Mouse (Mus musculus) kidney, embryonic 14.5 days (tissue): ENCODE results near the gene Iqschfp. TPM values are rescaled to one million over a fixed set of nuclear protein-coding genes. Genes with fewer than 3 reads are reported as not detected.

ENCODE experiments used
- ATAC-seq: fragments of 200-750 bp; cut with Nextera tagmentation; 2 replicates; pipeline ENCODE4 v1.8.0; 2017; ENCODE audit warnings: moderate number of reproducible peaks, mild to moderate bottlenecking, moderate TSS enrichment, moderate library complexity; ENCODE audit not compliant: low FRiP score, low TSS enrichment
- H3K27ac ChIP-seq: fragments of 300-500 bp; sonication (generic); 2 replicates; pipeline ENCODE4 v1.5.1; 2014; ENCODE audit warnings: low read depth, mild to moderate bottlenecking, low read length, moderate library complexity, mixed read lengths
- H3K27me3 ChIP-seq: fragments of 300-500 bp; sonication (generic); 2 replicates; pipeline ENCODE4 v1.6.1; 2014; ENCODE audit warnings: mild to moderate bottlenecking, low read length; ENCODE audit not compliant: control insufficient read depth, insufficient read depth
- H3K36me3 ChIP-seq: fragments of 300-500 bp; sonication (generic); 2 replicates; pipeline ENCODE4 v1.6.1; 2014; ENCODE audit warnings: low read length, mixed read lengths; ENCODE audit not compliant: control insufficient read depth, insufficient read depth
- H3K4me1 ChIP-seq: fragments of 300-500 bp; sonication (generic); 2 replicates; pipeline ENCODE4 v1.6.1; 2014; ENCODE audit warnings: low read length, mixed read lengths; ENCODE audit not compliant: control insufficient read depth, insufficient read depth
- H3K4me2 ChIP-seq: fragments of 300-500 bp; sonication (generic); replicated peaks from 2 replicates; pipeline ENCODE4 v1.6.1; 2014; ENCODE audit warnings: low read depth, mild to moderate bottlenecking, low read length
- H3K4me3 ChIP-seq: fragments of 300-500 bp; sonication (generic); 2 replicates; pipeline ENCODE4 v1.5.1; 2014; ENCODE audit warnings: mild to moderate bottlenecking, low read length
- H3K9ac ChIP-seq: fragments of 300-500 bp; sonication (generic); 2 replicates; pipeline ENCODE4 v1.6.1; 2014; ENCODE audit warnings: low read depth, mild to moderate bottlenecking, low read length, moderate library complexity
- H3K9me3 ChIP-seq: fragments of 300-500 bp; sonication (generic); 2 replicates; pipeline ENCODE4 v1.6.1; 2016; ENCODE audit warnings: low read length; ENCODE audit not compliant: control insufficient read depth
- WGBS: fragments of 180-500 bp; shearing (Covaris S2); extraction: QIAGEN DNeasy Blood & Tissue Kit; methylation state at CpG from one replicate; pipeline ENCODE4 v1.1.7; 2014; 5-methylcytosine and 5-hydroxymethylcytosine counted together
- polyA plus RNA-seq: library from polyadenylated mRNA; unstranded; fragments of >200 nt; fragmentation: Nextera tagmentation; extraction: Ambion mirVana; gene quantifications from 2 replicates; pipeline ENCODE4 v1.2.1, GENCODE M21; 2014

Iqschfp gene
- polyA plus RNA-seq, 1 experiment from 2014 or later, result not detected

DNA sequence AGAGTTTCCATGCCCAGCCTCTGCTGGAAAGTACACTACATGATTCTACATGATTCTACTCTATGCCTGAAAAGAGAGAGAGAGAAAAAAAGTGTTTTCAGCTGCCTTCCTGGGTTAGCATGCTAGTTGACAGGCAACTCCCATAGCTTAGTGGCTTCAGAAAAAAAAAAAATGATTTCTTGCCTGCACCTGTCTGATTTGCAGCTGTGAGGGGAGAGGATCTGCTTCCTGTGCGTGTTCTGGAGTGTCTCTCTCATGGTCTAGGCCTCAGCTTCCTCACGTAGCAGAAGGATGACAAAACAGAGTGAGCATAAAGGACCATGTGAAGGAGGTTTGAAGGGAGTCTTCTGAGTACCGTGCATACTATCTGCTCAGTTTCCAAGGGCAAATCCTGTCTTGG is 39.9 kb downstream of the Iqschfp start:
- Histone ChIP-seq H3K4me2 (no peak overlapping the region), H3K9ac (no peak overlapping the region), H3K36me3 (no peaks in the 10 kb centered on the region), H3K4me1 (no peaks in the 10 kb centered on the region), H3K27me3 (no peaks in the 10 kb centered on the region; the same call in 1 of the 2 replicates), H3K4me3 (no peak overlapping the region), H3K9me3 (no peaks in the 10 kb centered on the region), H3K27ac (no peak overlapping the region)
- ATAC-seq, result no peak
- 73% methylated on average over 3 of the region's 3 CpGs for WGBS

DNA sequence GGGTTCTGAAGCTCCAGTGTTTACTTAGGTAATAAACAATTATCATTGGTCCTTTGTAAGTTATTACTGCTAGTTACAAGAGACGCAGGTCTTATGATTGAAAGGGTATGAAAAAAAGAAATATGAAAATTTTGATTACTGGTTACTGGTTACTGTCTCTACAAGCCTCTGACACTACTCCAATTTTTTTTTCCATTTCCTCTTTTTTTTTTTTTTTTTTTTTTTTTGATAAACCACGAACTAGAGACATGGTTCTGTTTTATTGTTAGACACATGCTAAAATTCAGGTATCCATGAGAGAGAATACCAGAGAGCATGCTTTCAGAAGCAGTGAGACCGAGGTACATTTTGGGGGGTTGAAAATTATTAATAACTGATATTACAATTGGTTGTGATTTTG is 43.8 kb downstream of the Iqschfp start:
- no peaks in the 10 kb centered on the region for H3K4me1 ChIP-seq
- no peak overlapping the region for H3K9ac ChIP-seq
- no peaks in the 10 kb centered on the region for H3K27me3 ChIP-seq
- ATAC-seq, result no peak
- no peaks in the 10 kb centered on the region for H3K9me3 ChIP-seq
- H3K36me3 ChIP-seq, result no peaks in the 10 kb centered on the region
- no peak overlapping the region for H3K4me2 ChIP-seq
- no peak overlapping the region for H3K4me3 ChIP-seq
- no peak overlapping the region for H3K27ac ChIP-seq
- WGBS, result 86% methylated on average over 3 of the region's 3 CpGs

DNA sequence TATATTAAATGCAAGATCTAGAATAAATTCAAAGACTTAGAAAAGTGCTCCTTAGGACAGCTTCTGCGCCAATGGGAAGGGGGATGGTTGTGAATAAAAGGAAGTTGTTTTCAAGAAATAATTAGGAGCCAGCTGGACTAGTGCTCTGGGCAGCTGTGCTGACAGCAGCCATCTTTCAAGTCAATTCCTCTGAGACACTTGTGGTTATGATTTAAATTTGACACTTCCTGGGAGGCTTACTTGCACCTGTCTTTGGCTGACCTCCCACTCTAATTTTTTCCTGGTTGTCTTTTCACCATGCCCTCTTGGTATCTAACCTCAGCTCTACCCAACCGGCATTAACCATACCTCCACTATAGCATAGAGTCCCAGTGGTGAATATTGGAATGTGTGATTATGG is 55.0 kb downstream of the Iqschfp start:
- Histone ChIP-seq H3K27ac (no peak overlapping the region), H3K27me3 (no peaks in the 10 kb centered on the region), H3K4me2 (no peak overlapping the region), H3K4me3 (no peak overlapping the region), H3K4me1 (no peaks in the 10 kb centered on the region), H3K36me3 (no peaks in the 10 kb centered on the region), H3K9me3 (no peaks in the 10 kb centered on the region), H3K9ac (no peak overlapping the region)
- WGBS, result 80% methylated on average over 2 of the region's 2 CpGs
- ATAC-seq, result no peak

DNA sequence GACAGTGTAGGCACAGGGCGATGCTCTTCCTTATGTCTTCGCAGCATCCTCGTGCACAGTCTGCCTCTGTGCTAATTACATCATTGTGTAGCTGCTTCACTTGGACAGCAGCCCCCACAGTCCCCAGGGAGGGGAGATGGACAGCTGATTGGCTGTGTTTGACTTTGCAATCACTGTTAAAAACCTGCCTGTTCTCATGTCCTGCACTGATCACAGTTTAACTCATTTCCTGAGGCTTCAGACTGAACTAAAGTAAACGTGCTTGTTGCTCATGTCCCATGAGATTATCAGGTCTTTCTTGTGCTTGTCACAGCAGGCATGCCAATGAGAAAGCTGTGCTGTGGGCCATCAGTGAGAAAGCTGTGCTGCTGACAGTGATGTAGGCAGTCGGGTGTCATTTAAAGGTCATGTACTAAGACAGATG is 60.5 kb downstream of the Iqschfp start:
- Histone ChIP-seq H3K4me2 (no peak overlapping the region), H3K4me3 (no peak overlapping the region), H3K36me3 (no peaks in the 10 kb centered on the region), H3K9me3 (no peaks in the 10 kb centered on the region), H3K9ac (no peak overlapping the region), H3K27me3 (no peaks in the 10 kb centered on the region), H3K27ac (no peak overlapping the region), H3K4me1 (no peaks in the 10 kb centered on the region)
- 59% methylated on average over 5 of the region's 5 CpGs for WGBS
- ATAC-seq, result no peak

DNA sequence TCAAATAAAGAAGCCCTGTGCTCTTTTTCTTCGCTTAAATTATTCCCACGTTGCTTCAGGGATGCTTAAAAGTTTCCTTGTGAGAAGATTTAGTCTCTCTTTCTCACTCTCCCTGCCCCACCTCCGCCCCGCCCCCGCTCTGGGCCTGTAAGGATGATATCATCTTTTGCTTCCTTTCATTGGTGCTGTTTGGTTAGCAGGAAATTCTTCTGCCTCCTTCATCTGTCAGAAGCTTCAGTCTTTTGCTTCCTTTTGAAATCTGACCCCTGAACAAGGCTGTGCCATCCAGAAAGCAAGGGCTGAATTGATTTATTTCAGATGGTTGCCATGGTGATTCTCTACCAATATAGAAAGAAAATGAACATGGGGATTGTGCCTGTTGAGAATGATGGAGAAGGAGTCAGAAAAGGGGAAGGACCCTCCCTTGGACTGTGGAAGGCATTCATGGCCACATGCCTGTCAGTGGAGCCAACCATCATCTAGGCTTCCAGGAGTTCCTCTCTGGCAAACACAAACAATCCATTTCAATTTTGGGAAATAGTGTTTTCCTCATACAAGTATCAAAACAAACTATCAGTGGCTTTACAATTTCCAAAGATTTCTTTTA is 62.5 kb downstream of the Iqschfp start:
- Histone ChIP-seq H3K4me1 (no peaks in the 10 kb centered on the region), H3K27ac (no peak overlapping the region), H3K9me3 (no peaks in the 10 kb centered on the region), H3K4me2 (no peak overlapping the region), H3K36me3 (no peaks in the 10 kb centered on the region), H3K4me3 (no peak overlapping the region), H3K9ac (no peak overlapping the region), H3K27me3 (no peaks in the 10 kb centered on the region)
- ATAC-seq, result no peak
- WGBS, result 46% methylated on average over 5 of the region's 5 CpGs

DNA sequence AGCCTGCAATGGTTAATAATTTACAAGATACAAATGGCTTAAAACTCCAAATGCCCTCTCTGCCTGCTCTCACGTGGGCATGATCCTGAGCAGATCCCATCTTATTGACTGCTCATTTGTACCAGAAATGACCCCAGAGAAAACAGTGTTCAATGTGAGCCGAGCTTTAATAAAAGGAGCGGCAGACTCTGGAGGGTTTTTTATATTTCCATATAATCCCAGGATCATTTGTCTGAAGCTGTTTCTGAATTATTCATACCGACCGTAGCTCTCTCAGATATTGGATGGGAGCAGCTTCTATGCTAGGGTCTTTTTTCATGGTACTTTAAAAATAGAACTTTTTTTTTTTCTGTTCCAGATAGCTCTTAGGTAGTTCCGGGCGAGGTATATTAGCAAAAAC is 67.6 kb downstream of the Iqschfp start:
- no peak for ATAC-seq
- Histone ChIP-seq H3K36me3 (no peaks in the 10 kb centered on the region), H3K4me3 (no peak overlapping the region), H3K4me2 (no peak overlapping the region), H3K4me1 (no peaks in the 10 kb centered on the region), H3K9me3 (no peaks in the 10 kb centered on the region), H3K27ac (no peak overlapping the region), H3K27me3 (no peaks in the 10 kb centered on the region), H3K9ac (no peak overlapping the region)
- WGBS, result 78% methylated on average over 7 of the region's 7 CpGs

DNA sequence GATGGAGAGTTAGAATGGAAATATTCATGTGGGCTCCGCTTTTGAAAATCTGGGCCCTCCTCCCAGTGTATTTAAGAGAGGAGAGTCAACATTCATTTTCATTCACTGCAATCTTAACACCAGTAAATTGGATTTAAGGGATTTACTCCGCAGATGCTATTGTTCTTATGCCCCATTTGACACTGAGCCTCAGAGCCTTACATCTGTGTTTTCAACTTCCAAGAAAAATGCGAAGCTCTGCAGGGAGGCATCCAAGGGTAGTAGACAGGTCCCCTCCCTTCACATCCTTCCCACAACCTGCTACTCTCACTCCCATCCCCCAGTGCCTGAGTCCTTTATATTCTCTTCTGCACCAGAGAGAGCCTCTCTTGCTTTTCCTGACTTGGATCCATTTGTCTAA is 68.1 kb downstream of the Iqschfp start:
- Histone ChIP-seq H3K9me3 (no peaks in the 10 kb centered on the region), H3K4me3 (no peak overlapping the region), H3K4me2 (no peak overlapping the region), H3K4me1 (no peaks in the 10 kb centered on the region), H3K27me3 (no peaks in the 10 kb centered on the region), H3K9ac (no peak overlapping the region), H3K27ac (no peak overlapping the region), H3K36me3 (no peaks in the 10 kb centered on the region)
- 53% methylated on average over 3 of the region's 3 CpGs for WGBS
- no peak for ATAC-seq

DNA sequence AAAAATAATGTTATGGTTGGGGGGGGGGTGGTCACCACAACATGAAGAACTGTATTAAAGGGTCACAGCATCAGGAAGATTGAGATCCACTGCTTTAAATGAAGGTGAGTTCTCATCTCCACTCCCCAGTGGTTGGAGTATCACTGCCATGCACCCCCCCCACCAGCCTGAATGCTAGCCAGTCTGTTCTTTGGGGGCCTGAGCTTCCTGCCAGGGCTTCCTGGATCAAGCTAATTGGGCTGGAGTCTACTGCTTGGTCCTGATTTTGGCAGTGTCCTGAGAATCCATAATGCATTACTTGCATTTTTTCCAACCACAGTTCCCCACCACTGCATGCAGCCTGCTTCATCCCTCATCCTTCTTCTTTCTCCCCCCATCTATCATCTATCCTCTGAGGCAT is 68.7 kb downstream of the Iqschfp start:
- Histone ChIP-seq H3K27ac (no peak overlapping the region), H3K9me3 (no peaks in the 10 kb centered on the region)
- no peak for ATAC-seq

DNA sequence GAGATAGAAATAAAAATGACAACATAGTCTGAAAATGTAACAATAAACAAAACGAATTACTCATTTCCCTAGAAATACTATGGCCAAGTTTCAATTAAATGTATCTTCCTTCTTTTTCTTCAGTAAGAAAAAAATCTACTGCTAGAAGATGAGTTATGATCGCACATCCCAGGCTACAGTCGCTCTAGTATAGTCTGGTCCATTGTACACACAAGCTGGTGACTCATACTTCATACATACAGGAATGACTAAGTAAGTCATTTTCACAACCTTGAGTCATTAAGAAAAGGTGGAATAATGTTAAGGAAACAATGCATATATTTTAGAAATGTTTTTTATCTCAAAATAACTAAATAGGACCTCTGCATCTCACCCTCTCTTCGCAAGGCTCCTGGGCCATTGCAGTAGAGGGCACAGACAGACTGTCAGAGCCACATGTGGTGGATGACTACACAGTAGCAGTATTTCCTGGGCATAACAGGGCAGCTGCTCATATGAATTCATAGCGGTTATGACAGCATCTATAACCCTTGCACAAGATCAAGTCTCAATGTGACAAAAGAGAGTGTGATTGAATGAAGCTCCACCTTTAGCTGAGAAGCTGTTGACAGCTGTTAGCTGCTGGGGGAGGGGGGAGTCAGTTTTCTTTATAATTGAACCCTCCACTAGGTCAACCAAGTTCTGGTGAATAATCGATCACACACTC is 70.1 kb downstream of the Iqschfp start:
- Histone ChIP-seq H3K27me3 (no peaks in the 10 kb centered on the region), H3K36me3 (no peaks in the 10 kb centered on the region), H3K4me3 (no peak overlapping the region), H3K27ac (no peak overlapping the region), H3K9me3 (no peaks in the 10 kb centered on the region), H3K4me1 (no peaks in the 10 kb centered on the region), H3K4me2 (no peak overlapping the region), H3K9ac (no peak overlapping the region)
- ATAC-seq, result no peak
- 90% methylated on average over 6 of the region's 6 CpGs for WGBS

More for the DNA sequence above, 68.7 kb downstream of the Iqschfp start:
- no peak overlapping the region for H3K4me2 ChIP-seq
- H3K9ac ChIP-seq, result no peak overlapping the region
- H3K27me3 ChIP-seq, result no peaks in the 10 kb centered on the region
- H3K4me1 ChIP-seq, result no peaks in the 10 kb centered on the region
- no peak overlapping the region for H3K4me3 ChIP-seq
- H3K36me3 ChIP-seq, result no peaks in the 10 kb centered on the region
